Mouse (Mus musculus) cerebellum, adult 2 months (tissue): Measurements from ENCODE around the gene Gucy1b2.

Source experiments
- CTCF ChIP-seq: fragments of 200-500 bp; IDR thresholded peaks from 2 replicates; pipeline ENCODE4 v1.5.1; 2011; ENCODE audit warnings: low read depth, mild to moderate bottlenecking, control low read depth, low read length, moderate library complexity, borderline replicate concordance; ENCODE audit not compliant: insufficient read depth
- POLR2A ChIP-seq: fragments of 200-500 bp; IDR thresholded peaks from 2 replicates; pipeline ENCODE4 v1.6.1; 2011; ENCODE audit warnings: low read length, control low read depth, borderline replicate concordance; ENCODE audit not compliant: insufficient read depth

DNA sequence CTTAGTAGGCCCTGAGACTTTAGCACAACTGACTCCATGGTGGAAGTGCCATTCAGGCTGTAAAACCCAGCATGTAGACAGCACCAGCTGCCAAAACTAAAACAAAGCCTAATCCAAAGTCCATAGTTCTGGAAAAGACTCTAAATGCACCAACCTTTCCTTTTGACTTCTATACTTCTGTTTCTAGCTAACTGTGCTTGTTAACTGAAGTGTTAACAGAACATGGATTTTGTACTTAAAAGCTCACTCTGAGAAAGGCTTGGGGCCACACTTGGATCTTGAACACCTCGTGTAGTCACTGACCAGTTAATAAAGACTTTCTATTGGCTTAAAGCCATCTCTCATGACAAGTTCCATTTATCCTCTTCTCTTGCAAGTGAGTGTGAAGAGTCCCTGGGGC is 13.1 kb downstream of the Gucy1b2 start:
- TF ChIP-seq CTCF (no peak), POLR2A (no peak)
